24 mouse cellular contexts compared by ENCODE assay signal in the genomic region with DNA sequence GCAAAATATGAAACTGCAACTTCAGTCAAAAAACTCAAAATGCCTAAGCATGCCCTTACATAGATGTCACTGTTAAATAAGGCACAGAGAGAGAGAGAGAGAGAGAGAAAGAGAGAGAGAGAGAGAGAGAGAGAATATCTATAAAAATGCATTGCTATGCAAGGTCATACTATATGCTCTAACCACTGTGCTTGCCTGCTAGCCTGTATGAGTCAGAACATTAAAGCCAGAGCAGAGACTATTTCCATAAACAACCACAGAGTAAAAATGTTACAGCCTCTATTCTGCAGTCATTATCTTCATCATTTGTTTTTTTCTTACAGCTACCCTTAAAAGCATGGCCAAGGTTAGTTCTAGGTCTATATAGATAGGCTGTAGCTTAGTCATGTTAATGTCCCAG. TPM values are rescaled to one million over a fixed set of nuclear protein-coding genes. Genes with fewer than 3 reads are reported as not detected.
DNase-seq lines count a peak whose midpoint lies in the region.
"Had no signal": no experiment of that assay in that cellular context is flagged by ENCODE, and none has a peak within 500 bp of the region (broad histone marks: within the 10 kb centered on the region; RNA-seq: fewer than 3 reads in every experiment).

No protein-coding gene starts in this region.

- peaks cover 15% of the 10 kb centered on the region; the same call in 1 of the 2 replicates for H3K36me3 ChIP-seq in macrophage (ENCODE audit: inconsistent target)
- H3K36me3 ChIP-seq: embryonic facial prominence, embryonic 12.5 days; forebrain, embryonic 12.5 days; heart, embryonic 10.5 days had no signal

- H3K79me2 ChIP-seq in macrophage (ENCODE audit: inconsistent target): no peaks in the 10 kb centered on the region

- peak overlapping the region; percentile 16; the same call in 1 of the 2 replicates for H3K27ac ChIP-seq in macrophage
- H3K27ac ChIP-seq: embryonic facial prominence, embryonic 12.5 days; forebrain, embryonic 12.5 days; heart, embryonic 10.5 days; hindbrain, postnatal 0 days had no signal

- H3K4me3 ChIP-seq in macrophage (ENCODE audit: inconsistent target): no peak overlapping the region
- H3K4me3 ChIP-seq: embryonic facial prominence, embryonic 12.5 days; forebrain, embryonic 12.5 days; heart, embryonic 10.5 days; hindbrain, embryonic 13.5 days had no signal

- DNase-seq in 3T3-L1 (ENCODE audit: low read depth, low spot score) (peak; percentile 17), NIH3T3 (ENCODE audit: low read depth) (peak; percentile 15)
- peak; percentile 42 for DNase-seq in CD4-positive helper T cell, adult 2 months (ENCODE audit: low read depth, low spot score)
- no peak for DNase-seq in embryo, embryonic 11 days
- DNase-seq in lung, postnatal 25 days (ENCODE audit: low spot score): no peak
- DNase-seq: adrenal gland, adult 2 months; adrenal gland, postnatal 25 days; B cell, adult 2 months; cerebellum, adult 18-20 months; cerebellum, postnatal 10 days; forebrain, postnatal 0 days; heart, adult 18-20 months; heart, postnatal 10 days; kidney, adult 2 months had no signal

RNA-seq across cellular contexts. Expression of a gene that starts 33.8 kb away (rescaled TPM):
- total RNA-seq in macrophage (2018; cell fraction: chromatin; rRNA removed): 10 to 100 TPM in 12 of 26 experiments, 1 to 10 TPM in 14; 2.1 to 15.8 (median 9.7) TPM
- total RNA-seq in macrophage (2018; cell fraction: cytosol; rRNA removed): under 1 TPM in 10 of 26 experiments, not detected in 16; 0.09 to 0.71 (median 0.21) TPM
- 10 to 100 TPM in 2 of 26 experiments, 1 to 10 TPM in 24; 1.9 to 10.4 (median 5.1) TPM for total RNA-seq in macrophage (2018; cell fraction: nucleus; rRNA removed)
- polyA plus RNA-seq in macrophage (2018): not detected in 3 replicates
- total RNA-seq: gastrocnemius, adult 18-20 months had no signal
- polyA plus RNA-seq: forebrain, embryonic 12.5 days; G1E; heart, embryonic 14.5 days; hindbrain, embryonic 13.5 days; hindbrain, postnatal 0 days; intestine, embryonic 16.5 days; kidney, adult 2 months had no signal

Comparison
In these comparisons a context has a peak if more than half of its experiments do, and no peak if none do; other contexts are left out.
1. DNase-seq: peak in 3T3-L1 (single experiment), CD4-positive helper T cell, adult 2 months (single experiment) and NIH3T3 (single experiment); none in embryo, embryonic 11 days (single experiment) and lung, postnatal 25 days (single experiment).